Mouse (Mus musculus) MEL (cell line): ENCODE results near the gene Stap2. TPM values are rescaled to one million over a fixed set of nuclear protein-coding genes. Genes with fewer than 3 reads are reported as not detected.

Source experiments
- DNase-seq: peaks from one replicate; pipeline ENCODE4 v3.0.0; 2011; ENCODE audit warnings: low read depth, low spot score
- H3K27ac ChIP-seq: 2 replicates; pipeline ENCODE4 v1.5.1; 2012; ENCODE audit warnings: low read depth, mild to moderate bottlenecking, control low read depth, low read length, moderate library complexity; ENCODE audit not compliant: control insufficient read depth
- H3K27me3 ChIP-seq, 2 experiments: fragments of 150-350 bp in 1 of 2; sonication (generic) in 1 of 2; 2 replicates each; pipeline ENCODE4 v1.6.1; 2012; ENCODE audit warnings: low read length in 2 of 2, mild to moderate bottlenecking in 2 of 2, improper control_type of control experiment in 1 of 2, moderate library complexity in 1 of 2; ENCODE audit not compliant: insufficient read depth in 2 of 2, control insufficient read depth in 1 of 2
- H3K36me3 ChIP-seq, 2 experiments: 2 replicates each; pipeline ENCODE4 v1.6.1; 2012 to 2014; ENCODE audit warnings: low read length in 2 of 2, improper control_type of control experiment in 1 of 2, inconsistent platforms in 1 of 2, mild to moderate bottlenecking in 1 of 2; ENCODE audit not compliant: insufficient read depth in 2 of 2, control insufficient read depth in 1 of 2
- H3K4me1 ChIP-seq, 2 experiments: fragments of 150-350 bp in 1 of 2; sonication (generic) in 1 of 2; 2 replicates each; pipeline ENCODE4 v1.6.1; 2012; ENCODE audit warnings: low read length in 2 of 2, improper control_type of control experiment in 1 of 2, mild to moderate bottlenecking in 1 of 2; ENCODE audit not compliant: insufficient read depth in 2 of 2, control insufficient read depth in 1 of 2
- H3K4me3 ChIP-seq, 2 experiments: fragments of 150-350 bp in 1 of 2; sonication (generic) in 1 of 2; 2 replicates each; pipeline ENCODE4 v1.5.1; 2012; ENCODE audit warnings: low read depth in 2 of 2, low read length in 2 of 2, mild to moderate bottlenecking in 2 of 2, moderate library complexity in 2 of 2, control low read depth in 1 of 2, improper control_type of control experiment in 1 of 2; ENCODE audit not compliant: control insufficient read depth in 1 of 2, insufficient read depth in 1 of 2
- H3K79me2 ChIP-seq: 2 replicates; pipeline ENCODE4 v1.6.1; 2012; ENCODE audit warnings: mild to moderate bottlenecking, low read length, moderate library complexity; ENCODE audit not compliant: control insufficient read depth, poor library complexity, insufficient read depth
- H3K9ac ChIP-seq: 2 replicates; pipeline ENCODE4 v1.6.1; 2012; ENCODE audit warnings: low read depth, mild to moderate bottlenecking, control low read depth, low read length, moderate library complexity; ENCODE audit not compliant: control insufficient read depth, poor library complexity, severe bottlenecking
- H3K9me3 ChIP-seq: fragments of 150-350 bp; sonication (generic); replicated peaks from 2 replicates; pipeline ENCODE4 v1.6.1; 2012; ENCODE audit warnings: mild to moderate bottlenecking, low read length, improper control_type of control experiment, moderate library complexity; ENCODE audit not compliant: insufficient read depth
- CHD1 ChIP-seq: IDR thresholded peaks from 2 replicates; pipeline ENCODE4 v1.6.1; 2012; ENCODE audit warnings: low read depth, mild to moderate bottlenecking, inconsistent platforms, low read length, improper control_type of control experiment
- CHD2 ChIP-seq: IDR thresholded peaks from 2 replicates; pipeline ENCODE4 v1.6.1; 2011; ENCODE audit warnings: low read length, improper control_type of control experiment
- CTCF ChIP-seq, 3 experiments: IDR thresholded peaks in 2 of 3; conservative IDR thresholded peaks in 1 of 3; 2 replicates each; pipeline ENCODE4 v1.5.1; 2011 to 2012; ENCODE audit warnings: low read length in 3 of 3, low read depth in 2 of 3, mild to moderate bottlenecking in 2 of 3, improper control_type of control experiment in 1 of 3, inconsistent platforms in 1 of 3, mixed read lengths in 1 of 3, moderate library complexity in 1 of 3; ENCODE audit not compliant: control insufficient read depth in 1 of 3, insufficient read depth in 1 of 3, poor library complexity in 1 of 3, severe bottlenecking in 1 of 3
- E2F4 ChIP-seq: IDR thresholded peaks from 2 replicates; pipeline ENCODE4 v1.6.1; 2011; ENCODE audit warnings: low read depth, low read length, improper control_type of control experiment, borderline replicate concordance
- ELF1 ChIP-seq: IDR thresholded peaks from 2 replicates; pipeline ENCODE4 v1.6.1; 2014; ENCODE audit warnings: low read depth, mild to moderate bottlenecking, inconsistent platforms, low read length, improper control_type of control experiment, moderate library complexity
- GABPA ChIP-seq: IDR thresholded peaks from 2 replicates; pipeline ENCODE4 v1.6.1; 2012; ENCODE audit warnings: low read depth, mild to moderate bottlenecking, inconsistent platforms, low read length, improper control_type of control experiment, moderate library complexity
- GATA1 ChIP-seq: IDR thresholded peaks from 2 replicates; pipeline ENCODE4 v1.6.1; 2011; ENCODE audit warnings: low read depth, low read length, improper control_type of control experiment
- HCFC1 ChIP-seq: IDR thresholded peaks from 2 replicates; pipeline ENCODE4 v1.6.1; 2012; ENCODE audit warnings: low read depth, mild to moderate bottlenecking, inconsistent platforms, low read length, improper control_type of control experiment, moderate library complexity
- JUND ChIP-seq: IDR thresholded peaks from 2 replicates; pipeline ENCODE4 v1.6.1; 2011; ENCODE audit warnings: low read depth, mild to moderate bottlenecking, improper control_type of control experiment, low read length
- KAT2A ChIP-seq: conservative IDR thresholded peaks from 2 replicates; pipeline ENCODE4 v1.6.1; 2012; ENCODE audit warnings: low read depth, low read length, improper control_type of control experiment, inconsistent platforms
- MAFK ChIP-seq: IDR thresholded peaks from 2 replicates; pipeline ENCODE4 v1.6.1; 2011; ENCODE audit warnings: low read depth, mild to moderate bottlenecking, low read length, improper control_type of control experiment, borderline replicate concordance
- MAZ ChIP-seq: IDR thresholded peaks from 2 replicates; pipeline ENCODE4 v1.6.1; 2012; ENCODE audit warnings: low read depth, mild to moderate bottlenecking, inconsistent platforms, low read length, improper control_type of control experiment
- MEF2A ChIP-seq: IDR thresholded peaks from 2 replicates; pipeline ENCODE4 v1.6.1; 2014; ENCODE audit warnings: low read depth, mild to moderate bottlenecking, inconsistent platforms, low read length, improper control_type of control experiment; ENCODE audit not compliant: poor library complexity, insufficient replicate concordance, severe bottlenecking; ENCODE audit errors: extremely low read depth
- MXI1 ChIP-seq: IDR thresholded peaks from 2 replicates; pipeline ENCODE4 v1.6.1; 2011; ENCODE audit warnings: mild to moderate bottlenecking, low read depth, low read length, improper control_type of control experiment
- MYB ChIP-seq: IDR thresholded peaks from 2 replicates; pipeline ENCODE4 v1.6.1; 2011; ENCODE audit warnings: mild to moderate bottlenecking, low read depth, low read length, improper control_type of control experiment
- NELFE ChIP-seq: IDR thresholded peaks from 2 replicates; pipeline ENCODE4 v1.6.1; 2011; ENCODE audit warnings: low read depth, low read length, improper control_type of control experiment
- POLR2A ChIP-seq, 2 experiments: IDR thresholded peaks; 2 replicates each; pipeline ENCODE4 v1.6.1; 2011 to 2012; ENCODE audit warnings: low read length in 2 of 2, mild to moderate bottlenecking in 2 of 2, control low read depth in 1 of 2, improper control_type of control experiment in 1 of 2, low read depth in 1 of 2, moderate library complexity in 1 of 2; ENCODE audit not compliant: control insufficient read depth in 1 of 2, insufficient read depth in 1 of 2, poor library complexity in 1 of 2
- POLR2AphosphoS2 ChIP-seq: IDR thresholded peaks from 2 replicates; pipeline ENCODE4 v1.6.1; 2011; ENCODE audit warnings: low read length, improper control_type of control experiment
- RAD21 ChIP-seq: IDR thresholded peaks from 2 replicates; pipeline ENCODE4 v1.6.1; 2011; ENCODE audit warnings: mild to moderate bottlenecking, low read depth, low read length, improper control_type of control experiment
- RCOR1 ChIP-seq: IDR thresholded peaks from 2 replicates; pipeline ENCODE4 v1.6.1; 2012; ENCODE audit warnings: low read depth, mild to moderate bottlenecking, inconsistent platforms, low read length, improper control_type of control experiment
- SIN3A ChIP-seq: IDR thresholded peaks from 2 replicates; pipeline ENCODE4 v1.6.1; 2012; ENCODE audit warnings: low read length, improper control_type of control experiment, inconsistent platforms
- TCF12 ChIP-seq: IDR thresholded peaks from 2 replicates; pipeline ENCODE4 v1.6.1; 2014; ENCODE audit warnings: low read depth, mild to moderate bottlenecking, inconsistent platforms, low read length, improper control_type of control experiment, moderate library complexity
- USF1 ChIP-seq: IDR thresholded peaks from 2 replicates; pipeline ENCODE4 v1.6.1; 2014; ENCODE audit warnings: low read depth, mild to moderate bottlenecking, inconsistent platforms, low read length, improper control_type of control experiment, moderate library complexity
- ZC3H11A ChIP-seq: IDR thresholded peaks from 2 replicates; pipeline ENCODE4 v1.6.1; 2012; ENCODE audit warnings: low read depth, mild to moderate bottlenecking, inconsistent platforms, low read length, improper control_type of control experiment
- ZKSCAN1 ChIP-seq: IDR thresholded peaks from 2 replicates; pipeline ENCODE4 v1.6.1; 2012; ENCODE audit warnings: low read depth, mild to moderate bottlenecking, inconsistent platforms, low read length, improper control_type of control experiment, moderate library complexity
- ZMIZ1 ChIP-seq: IDR thresholded peaks from 2 replicates; pipeline ENCODE4 v1.6.1; 2012; ENCODE audit warnings: low read depth, mild to moderate bottlenecking, inconsistent platforms, low read length, improper control_type of control experiment, moderate library complexity
- ZNF384 ChIP-seq: IDR thresholded peaks from 2 replicates; pipeline ENCODE4 v1.6.1; 2012; ENCODE audit warnings: low read depth, mild to moderate bottlenecking, inconsistent platforms, low read length, improper control_type of control experiment
- polyA plus RNA-seq, 2 experiments: library from polyadenylated mRNA; stranded (reverse) in 1 of 2; unstranded in 1 of 2; fragments of >175 nt in 1 of 2; fragments of >200 nt in 1 of 2; gene quantifications; 2 replicates each; pipeline versions ENCODE4 v1.2.1 to v1.2.4; 2012; ENCODE audit warnings: low replicate concordance in 2 of 2, low read depth in 1 of 2; ENCODE audit not compliant: insufficient read length in 2 of 2, insufficient read depth in 1 of 2, missing spikeins in 1 of 2
- total RNA-seq: library from RNA; depleted of rRNA; stranded (reverse); fragments of 300-350 nt; gene quantifications from 2 replicates; pipeline ENCODE4 v1.2.3, GENCODE M21; 2012

Gene Stap2
- total and polyA plus RNA-seq, 3 experiments: 0.08 TPM; not detected in 1

DNA sequence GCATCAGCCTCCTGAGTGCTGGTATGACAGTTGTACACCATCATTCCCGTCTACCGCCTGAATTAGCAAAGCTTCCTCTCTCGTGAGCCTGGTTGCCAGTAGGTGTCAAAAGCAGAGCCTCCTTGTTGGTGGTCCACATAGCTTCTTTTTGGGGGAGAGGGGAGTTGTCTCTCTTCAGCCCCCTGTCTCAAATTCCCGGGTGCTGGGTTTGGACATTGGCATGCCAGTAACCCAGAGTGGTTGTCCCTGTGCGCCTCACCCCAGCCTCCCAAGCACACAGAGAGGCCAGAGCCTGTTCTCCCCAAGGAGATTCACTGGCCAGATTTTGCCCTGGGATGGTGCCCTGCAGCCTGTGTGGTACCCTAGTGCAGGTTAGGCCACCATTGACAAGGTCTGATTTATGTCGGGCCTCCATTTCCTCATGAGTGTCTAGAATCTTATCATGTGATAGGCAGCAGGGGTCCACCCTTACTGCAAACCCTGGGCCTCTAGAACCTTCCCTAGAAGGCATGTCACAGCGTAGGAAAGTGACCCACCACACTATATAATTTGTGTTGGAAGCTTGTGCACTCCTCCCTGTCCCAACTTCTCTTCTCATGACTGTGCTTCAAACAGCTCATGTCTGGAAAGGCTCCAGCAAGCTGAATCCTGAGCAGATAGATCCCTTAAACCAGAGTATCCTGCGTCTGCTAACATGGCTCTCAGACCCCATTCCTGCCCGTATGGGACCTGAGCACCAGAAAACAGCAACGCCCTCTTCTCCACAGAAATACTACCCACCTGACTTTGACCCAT is 45.2 kb downstream of the Stap2 start:
- TF ChIP-seq MYB (no peak), USF1 (no peak), POLR2AphosphoS2 (no peak), NELFE (no peak), ZC3H11A (no peak), RAD21 (no peak), RCOR1 (no peak), MEF2A (no peak), JUND (no peak), ZMIZ1 (no peak), SIN3A (no peak), GATA1 (no peak), POLR2A (IDR thresholded peaks at IDR 0.05; ENCODE audit: control insufficient read depth in 1 of 2, insufficient read depth in 1 of 2, low read depth in 1 of 2, low read length in 2 of 2, poor library complexity in 1 of 2) (no peak), ZNF384 (no peak), ZKSCAN1 (no peak), CHD1 (no peak), ELF1 (no peak)
- H3K9me3 ChIP-seq: no peaks in the 10 kb centered on the region
- no peaks in the 10 kb centered on the region for H3K27me3 ChIP-seq
- no peak overlapping the region for H3K27ac ChIP-seq
- peak overlapping the region; percentile 62 for H3K9ac ChIP-seq
- peak overlapping the region; percentile 61 to 67 for H3K4me3 ChIP-seq
- peaks cover 10% of the 10 kb centered on the region for H3K79me2 ChIP-seq
- H3K36me3 ChIP-seq: peaks cover 0 to 5% of the 10 kb centered on the region in 2 experiments; a peak in 1 of 4 replicates
- peaks cover 6 to 15% of the 10 kb centered on the region in 2 experiments; a peak in 3 of 4 replicates for H3K4me1 ChIP-seq
- DNase-seq: no peak

DNA sequence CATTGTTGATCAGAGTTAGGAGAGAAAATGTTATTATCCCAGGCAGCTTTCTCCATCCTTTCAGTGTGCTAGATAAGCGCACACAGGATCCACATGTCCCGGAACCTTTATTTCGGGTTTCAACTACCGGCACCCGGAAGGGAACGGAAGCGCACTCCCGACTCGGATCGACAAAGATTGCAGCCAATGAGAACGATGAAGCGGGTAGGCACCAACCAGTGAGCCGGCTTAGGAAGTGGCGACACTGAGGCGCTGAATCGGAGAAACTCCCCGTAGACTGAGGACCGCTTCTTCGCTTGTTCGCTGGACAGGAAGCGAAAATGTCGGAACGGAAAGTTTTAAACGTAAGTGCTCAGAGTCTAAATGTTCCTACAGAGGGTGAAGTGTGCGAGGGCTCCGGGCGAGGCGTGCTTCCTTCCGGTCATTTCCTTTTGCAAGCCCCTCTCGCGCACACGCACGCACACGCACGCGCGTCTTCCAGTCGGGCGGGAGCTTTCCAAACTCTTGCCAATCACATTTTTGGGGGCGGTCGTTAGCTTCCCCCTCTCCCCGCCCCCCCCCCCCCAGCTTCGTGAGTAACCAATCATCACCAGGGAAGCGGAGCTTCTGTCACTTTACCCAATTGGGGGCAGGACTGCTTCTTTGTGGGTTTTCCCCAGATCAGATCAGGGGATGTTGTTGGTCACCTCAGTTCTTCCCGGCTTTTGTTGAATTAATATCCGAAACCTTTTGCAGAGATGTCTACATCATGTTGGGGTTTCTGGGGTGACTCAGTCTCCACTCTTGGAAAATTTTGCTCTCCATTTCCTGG is 46.3 kb downstream of the Stap2 start, which contains the start of gene Yju2:
TSS of gene Yju2 (plus strand) at position 182 of the 811 bp plus-strand sequence.
- H3K79me2 ChIP-seq: peaks cover 10% of the 10 kb centered on the region
- H3K9me3 ChIP-seq: no peaks in the 10 kb centered on the region
- H3K4me3 ChIP-seq: peak within 1 kb of the TSS; percentile 79 to 93
- H3K9ac ChIP-seq: peak within 1 kb of the TSS; percentile 93
- DNase-seq: peak; percentile 98
- H3K36me3 ChIP-seq: peaks cover 0 to 5% of the 10 kb centered on the region in 2 experiments; a peak in 1 of 4 replicates
- H3K4me1 ChIP-seq: peaks cover 6 to 15% of the 10 kb centered on the region in 2 experiments; a peak in 3 of 4 replicates
- peak within 1 kb of the TSS; percentile 96 for H3K27ac ChIP-seq
- H3K27me3 ChIP-seq: no peaks in the 10 kb centered on the region
- TF ChIP-seq POLR2AphosphoS2 (peak; percentile 63), GABPA (no peak), E2F4 (0 out of 2 replicates have a peak, but pooled peaks have one; percentile 41), MAZ (0 out of 2 replicates have a peak, but pooled peaks have one; percentile 18), TCF12 (peak; percentile 81), HCFC1 (peak; percentile 94), ELF1 (peak; percentile 83), MXI1 (peak; percentile 78; the same call in 1 of the 2 replicates), MAFK (no peak), JUND (peak; percentile 72; the same call in 1 of the 2 replicates), CTCF (IDR thresholded peaks at IDR 0.05 in 2 of 3, conservative IDR thresholded peaks at IDR 0.05 in 1 of 3; ENCODE audit: control insufficient read depth in 1 of 3, insufficient read depth in 1 of 3, low read depth in 2 of 3, low read length in 3 of 3, poor library complexity in 1 of 3, severe bottlenecking in 1 of 3) (no peak), USF1 (peak; percentile 35; the same call in 1 of the 2 replicates), NELFE (peak; percentile 73), ZMIZ1 (no peak; the same call in 1 of the 2 replicates), MEF2A (no peak), KAT2A (no peak; the same call in 1 of the 2 replicates), ZC3H11A (no peak), CHD2 (peak; percentile 57), MYB (no peak)
